Mouse (Mus musculus) G1E (cell line): Measurements from ENCODE around the gene Ino80. TPM values are rescaled to one million over a fixed set of nuclear protein-coding genes. Genes with fewer than 3 reads are reported as not detected.

Experiments used
- ATAC-seq: 2 replicates; pipeline ENCODE4 v1.8.0; 2016; ENCODE audit warnings: mild to moderate bottlenecking; ENCODE audit not compliant: insufficient number of reproducible peaks, poor library complexity, low FRiP score, severe bottlenecking; ENCODE audit errors: extremely low read depth
- DNase-seq: peaks from one replicate; pipeline ENCODE4 v3.0.0; 2012; ENCODE audit warnings: low spot score
- H3K27me3 ChIP-seq: 2 replicates; pipeline ENCODE4 v1.6.1; 2012; ENCODE audit warnings: mild to moderate bottlenecking, low read length, inconsistent platforms; ENCODE audit not compliant: insufficient read depth
- H3K36me3 ChIP-seq: replicated peaks from 2 replicates; pipeline ENCODE3; 2012; ENCODE audit warnings: mild to moderate bottlenecking, inconsistent platforms
- H3K4me1 ChIP-seq: 2 replicates; pipeline ENCODE4 v1.6.1; 2012; ENCODE audit warnings: low read depth, low read length, inconsistent platforms, mixed read lengths; ENCODE audit not compliant: insufficient read depth
- H3K4me3 ChIP-seq: 2 replicates; pipeline ENCODE4 v1.5.1; 2012; ENCODE audit warnings: low read depth, mild to moderate bottlenecking, inconsistent platforms, low read length, moderate library complexity, mixed read lengths
- H3K9me3 ChIP-seq: replicated peaks from 2 replicates; pipeline ENCODE4 v1.6.1; 2012; ENCODE audit warnings: inconsistent platforms
- CTCF ChIP-seq: IDR thresholded peaks from 2 replicates; pipeline ENCODE4 v1.5.1; 2012; ENCODE audit warnings: low read depth, low read length, inconsistent platforms, mixed read lengths
- GATA1 ChIP-seq: IDR thresholded peaks from 2 replicates; pipeline ENCODE4 v1.6.1; 2012; ENCODE audit warnings: borderline replicate concordance, low read length, inconsistent platforms, mixed read lengths
- GATA2 ChIP-seq: IDR thresholded peaks from 2 replicates; pipeline ENCODE4 v1.6.1; 2012; ENCODE audit warnings: low read depth, low read length, inconsistent platforms, borderline replicate concordance
- POLR2AphosphoS5 ChIP-seq: IDR thresholded peaks from 2 replicates; pipeline ENCODE4 v1.6.1; 2012; ENCODE audit warnings: low read depth, low read length, inconsistent platforms; ENCODE audit not compliant: insufficient replicate concordance
- TAL1 ChIP-seq: conservative IDR thresholded peaks from 2 replicates; pipeline ENCODE4 v1.6.1; 2012; ENCODE audit warnings: low read depth, low read length, inconsistent platforms, mixed read lengths
- polyA plus RNA-seq: library from polyadenylated mRNA; stranded (reverse); fragments of >175 nt; gene quantifications from 2 replicates; pipeline ENCODE4 v1.2.3, GENCODE M21; 2012
- total RNA-seq, 2 experiments: library from RNA; stranded (forward) in 1 of 2; stranded (reverse) in 1 of 2; fragments of 200-1000 nt in 1 of 2; fragments of >200 nt in 1 of 2; fragmentation: Nextera tagmentation in 1 of 2; gene quantifications; 2 replicates each; pipeline ENCODE4 v1.2.3; 2014 to 2017

The Ino80 gene
- total and polyA plus RNA-seq, 3 experiments = 7.0 to 41.2 (median 20.4) TPM

DNA sequence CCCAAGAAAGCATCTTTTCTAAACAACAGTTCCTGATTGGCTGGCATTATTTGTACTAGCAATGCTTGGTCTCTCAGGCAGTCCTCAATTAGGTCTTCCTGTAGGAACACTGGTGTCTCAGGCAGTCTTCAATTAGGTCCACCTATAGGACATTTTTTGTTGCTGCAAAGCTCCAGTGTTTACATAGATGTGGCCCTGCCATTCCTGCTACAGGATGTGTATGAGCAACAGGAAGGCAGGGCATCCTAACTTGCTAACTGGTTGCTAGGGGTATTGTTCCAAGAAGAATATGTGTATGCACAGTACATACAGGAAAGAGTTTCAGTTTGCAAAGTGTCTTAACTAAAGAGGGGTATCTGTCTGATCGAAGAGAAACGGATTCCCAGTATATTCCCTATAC, 18.6 kb upstream of the Ino80 start:
- no peak for ATAC-seq
- DNase-seq = no peak
- TF ChIP-seq GATA1 = no peak
- no peak for TF ChIP-seq CTCF
- no peak for TF ChIP-seq POLR2AphosphoS5
- TF ChIP-seq TAL1 = no peak
- Histone ChIP-seq H3K9me3 (no peaks in the 10 kb centered on the region), H3K36me3 (no peaks in the 10 kb centered on the region), H3K4me3 (no peak overlapping the region), H3K27me3 (peaks cover 22% of the 10 kb centered on the region), H3K4me1 (peaks cover 4% of the 10 kb centered on the region)

- DNase-seq = no peak
- Histone ChIP-seq H3K9me3 (no peaks in the 10 kb centered on the region), H3K4me3 (no peak overlapping the region), H3K4me1 (peaks cover 4% of the 10 kb centered on the region), H3K36me3 (no peaks in the 10 kb centered on the region), H3K27me3 (peaks cover 19% of the 10 kb centered on the region)
- no peak for TF ChIP-seq CTCF
- no peak for TF ChIP-seq GATA1
- TF ChIP-seq POLR2AphosphoS5 = no peak
- ATAC-seq = no peak
Observed at GRCm38 (mm10) chr2:119491953-119492352, 14.5 kb upstream of the Ino80 start.

- Histone ChIP-seq H3K36me3 (no peaks in the 10 kb centered on the region), H3K4me3 (no peak overlapping the region), H3K4me1 (no peaks in the 10 kb centered on the region; the same call in 1 of the 2 replicates), H3K27me3 (peaks cover 11% of the 10 kb centered on the region), H3K9me3 (no peaks in the 10 kb centered on the region)
- ATAC-seq = no peak
- TF ChIP-seq GATA2 = no peak
- no peak for TF ChIP-seq TAL1
- no peak for TF ChIP-seq GATA1
- no peak for TF ChIP-seq POLR2AphosphoS5
- no peak for TF ChIP-seq CTCF
- DNase-seq = no peak
Observed at GRCm38 (mm10) chr2:119486488-119486887, 9.0 kb upstream of the Ino80 start.

DNA sequence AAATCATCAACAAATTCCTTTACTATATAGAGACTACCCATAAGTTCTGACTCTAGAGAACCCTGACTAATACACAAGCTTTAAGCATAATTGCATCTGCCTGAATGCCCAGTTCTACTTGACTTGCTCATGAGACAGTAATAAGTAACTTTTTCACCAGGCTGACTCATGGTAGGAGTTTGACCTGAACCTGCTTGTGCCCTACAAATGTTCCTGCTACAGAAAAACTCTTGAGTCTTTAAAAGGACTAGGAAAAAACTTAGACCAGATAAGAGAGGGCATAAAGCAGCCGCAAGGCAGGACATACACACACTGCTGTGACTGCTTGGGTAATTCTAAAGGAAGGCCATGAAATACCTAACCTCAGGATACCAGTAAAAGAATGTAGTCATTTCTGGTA, 4.8 kb upstream of the Ino80 start:
- Histone ChIP-seq H3K4me3 (no peak overlapping the region), H3K27me3 (no peaks in the 10 kb centered on the region), H3K4me1 (peaks cover 6% of the 10 kb centered on the region), H3K9me3 (no peaks in the 10 kb centered on the region), H3K36me3 (peaks cover 8% of the 10 kb centered on the region)
- ATAC-seq = no peak
- DNase-seq = no peak
- TF ChIP-seq CTCF (no peak), POLR2AphosphoS5 (no peak), GATA2 (no peak), TAL1 (no peak), GATA1 (no peak)

DNA sequence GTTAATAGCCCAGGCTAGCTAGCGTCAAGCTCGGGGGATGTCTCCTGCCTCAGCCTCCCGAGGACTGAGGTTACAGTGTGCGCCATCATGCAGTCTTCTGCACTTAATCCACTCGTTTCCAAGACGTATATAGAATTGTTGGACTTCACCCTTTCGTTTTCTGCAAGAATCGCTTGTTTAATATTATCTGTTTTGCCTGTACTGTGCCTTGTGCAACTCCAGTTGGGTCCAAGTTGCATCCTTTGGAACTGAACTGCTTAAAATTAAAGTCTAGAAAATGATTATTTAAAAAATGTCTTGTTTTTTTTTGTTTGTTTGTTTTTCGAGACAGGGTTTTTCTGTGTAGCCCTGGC, 886 bp upstream of the Ino80 start:
- Histone ChIP-seq H3K27me3 (no peaks in the 10 kb centered on the region), H3K4me1 (peaks cover 21% of the 10 kb centered on the region), H3K9me3 (no peaks in the 10 kb centered on the region), H3K4me3 (peak overlapping the region; percentile 93), H3K36me3 (peaks cover 20% of the 10 kb centered on the region)
- TF ChIP-seq CTCF = no peak
- no peak for TF ChIP-seq GATA2
- no peak for TF ChIP-seq GATA1
- no peak for TF ChIP-seq TAL1
- TF ChIP-seq POLR2AphosphoS5 = no peak
- DNase-seq (no peak), ATAC-seq (no peak)

GRCm38 (mm10) chr2:119476621-119477391, 681 bp downstream of the Ino80 start:
- DNase-seq = peak; percentile 60
- no peaks in the 10 kb centered on the region for H3K9me3 ChIP-seq
- H3K4me3 ChIP-seq = peak overlapping the region; percentile 93
- ATAC-seq = 0 out of 2 replicates have a peak, but pooled peaks have one; percentile 25
- H3K4me1 ChIP-seq = peaks cover 21% of the 10 kb centered on the region
- H3K27me3 ChIP-seq = no peaks in the 10 kb centered on the region
- peaks cover 30% of the 10 kb centered on the region for H3K36me3 ChIP-seq
- TF ChIP-seq GATA2 = no peak
- no peak for TF ChIP-seq GATA1
- no peak for TF ChIP-seq CTCF
- no peak for TF ChIP-seq POLR2AphosphoS5
- TF ChIP-seq TAL1 = no peak
